Mouse (Mus musculus): ENCODE data around the gene Tnni2.

Gene Tnni2

DNA sequence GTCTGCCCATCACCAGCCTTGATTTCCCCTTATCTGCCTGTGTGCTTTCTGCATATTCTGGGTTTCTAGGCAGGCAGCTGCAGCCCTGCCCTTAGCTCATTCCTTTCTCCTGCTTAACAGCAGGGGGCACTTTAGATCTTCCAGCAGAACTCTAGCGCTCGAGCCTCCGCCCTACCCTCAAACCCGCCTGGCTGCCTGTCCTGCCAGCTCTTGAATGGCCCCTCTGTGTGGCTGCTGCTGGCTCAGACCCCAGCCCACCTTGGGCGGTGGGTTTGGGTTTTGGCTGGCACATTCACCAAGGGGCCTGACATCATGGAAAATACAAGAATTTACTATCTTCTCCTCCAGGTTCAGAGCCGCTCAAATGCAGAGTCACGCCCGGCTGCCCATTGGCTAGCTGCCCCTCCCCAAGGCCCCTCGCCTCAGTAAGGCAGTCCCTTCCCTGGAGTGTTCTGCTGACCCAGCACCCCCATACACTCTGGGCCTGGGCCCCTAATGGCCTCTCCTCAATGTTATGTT lies 45.8 kb downstream of the Tnni2 start:
- DNase-seq = no peak

DNA sequence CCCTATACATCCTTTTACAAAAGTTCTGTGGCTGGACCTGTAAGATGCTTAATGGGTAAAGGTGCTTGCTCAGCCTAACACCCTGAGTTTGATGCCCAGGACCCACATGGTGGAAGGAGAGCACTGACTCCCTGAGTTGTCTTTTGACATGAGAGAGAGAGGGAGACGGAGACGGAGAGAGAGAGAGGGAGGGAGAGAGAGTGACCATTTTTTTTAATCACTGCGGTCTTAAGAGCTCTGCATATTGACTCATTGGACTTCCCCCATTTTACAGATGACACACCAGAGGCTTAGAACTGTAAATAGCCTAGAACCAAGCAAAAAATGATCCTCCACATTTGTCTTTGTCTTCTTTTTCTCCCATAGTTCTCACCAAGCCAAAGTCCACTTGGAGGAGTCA lies 46.4 kb downstream of the Tnni2 start:
- DNase-seq = no peak

- DNase-seq = no peak
Measured at GRCm38 (mm10) chr7:142493535-142493934, 51.9 kb downstream of the Tnni2 start.
